9 mouse cellular contexts compared by ENCODE assay signal in the genomic region with DNA sequence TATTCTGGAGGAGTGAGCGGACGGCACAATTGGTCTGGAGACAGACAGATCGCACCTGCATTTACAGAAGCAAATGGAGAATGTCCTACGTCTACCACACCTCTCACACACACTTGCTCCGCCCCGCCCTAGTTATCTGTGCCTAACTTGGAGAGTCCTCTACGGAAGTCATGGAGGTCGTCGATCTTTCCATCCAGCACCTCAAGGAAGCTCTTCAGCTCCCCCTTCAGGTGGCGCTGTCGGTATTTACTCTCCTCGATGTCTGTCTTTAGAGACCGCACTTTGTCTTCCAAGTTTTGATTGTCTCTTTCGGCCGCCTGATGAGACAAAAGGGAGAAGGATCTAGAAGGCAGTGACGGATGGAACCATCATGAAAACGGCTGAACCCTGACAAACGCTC. TPM values are rescaled to one million over a fixed set of nuclear protein-coding genes. Genes with fewer than 3 reads are reported as not detected.
DNase-seq lines count a peak whose midpoint lies in the region; ATAC-seq and TF ChIP-seq lines count a peak whose summit lies in the region.
"Had no signal": no experiment of that assay in that cellular context is flagged by ENCODE, and none has a peak within 500 bp of the region (broad histone marks: within the 10 kb centered on the region; RNA-seq: fewer than 3 reads in every experiment).

No protein-coding gene starts in this region.

- TF ChIP-seq CTCF in forebrain, postnatal 0 days (IDR thresholded peaks at IDR 0.05; ENCODE audit: low read depth) = peak; percentile 41
- peak; percentile 45 for TF ChIP-seq CTCF in midbrain, postnatal 0 days (IDR thresholded peaks at IDR 0.05)

- H3K9ac ChIP-seq in forebrain, postnatal 0 days = no peak overlapping the region
- no peak overlapping the region for H3K9ac ChIP-seq in forebrain, embryonic 13.5 days
- H3K9ac ChIP-seq in midbrain, postnatal 0 days (replicated peaks; ENCODE audit: low read length, poor library complexity, severe bottlenecking) = no peak overlapping the region
- H3K9ac ChIP-seq in midbrain, embryonic 13.5 days (replicated peaks) = no peak overlapping the region
- no peak overlapping the region for H3K9ac ChIP-seq in embryonic facial prominence, embryonic 11.5 days (replicated peaks; ENCODE audit: low read length)
- H3K9ac ChIP-seq: neural tube, embryonic 13.5 days had no signal

- ATAC-seq in forebrain, postnatal 0 days = no peak
- no peak for ATAC-seq in forebrain, embryonic 13.5 days
- ATAC-seq in midbrain, postnatal 0 days (ENCODE audit: low FRiP score) = no peak
- no peak for ATAC-seq in midbrain, embryonic 13.5 days
- ATAC-seq in embryonic facial prominence, embryonic 11.5 days (replicated peaks; ENCODE audit: insufficient number of reproducible peaks, low FRiP score, low TSS enrichment, low read depth) = no peak

- no peak overlapping the region for H3K4me3 ChIP-seq in forebrain, postnatal 0 days (ENCODE audit: low read depth, low read length)
- no peak overlapping the region for H3K4me3 ChIP-seq in forebrain, embryonic 13.5 days
- H3K4me3 ChIP-seq in midbrain, postnatal 0 days (ENCODE audit: low read depth, low read length) = no peak overlapping the region
- H3K4me3 ChIP-seq in midbrain, embryonic 13.5 days (replicated peaks) = no peak overlapping the region
- no peak overlapping the region for H3K4me3 ChIP-seq in embryonic facial prominence, embryonic 11.5 days (ENCODE audit: low read depth, low read length)
- H3K4me3 ChIP-seq: neural tube, embryonic 13.5 days had no signal

- peak; percentile 10 for DNase-seq in forebrain, postnatal 0 days
- DNase-seq in midbrain, postnatal 0 days (ENCODE audit: low spot score) = peak; percentile 37
- peak; percentile 30 for DNase-seq in embryonic facial prominence, embryonic 11.5 days (ENCODE audit: low spot score)
- peak; percentile 12 for DNase-seq in naive thymus-derived CD4-positive, alpha-beta T cell, adult 2 months (ENCODE audit: low read depth)
- DNase-seq in cerebellum, adult 8-10 months = no peak
- no peak for DNase-seq in left cerebral cortex, postnatal 14 days (ENCODE audit: low spot score in 2 of 2)

- H3K27ac ChIP-seq in forebrain, postnatal 0 days (ENCODE audit: low read depth, low read length) = no peak overlapping the region
- H3K27ac ChIP-seq in forebrain, embryonic 13.5 days = no peak overlapping the region
- no peak overlapping the region for H3K27ac ChIP-seq in midbrain, postnatal 0 days (ENCODE audit: low read depth, low read length)
- H3K27ac ChIP-seq in midbrain, embryonic 13.5 days = no peak overlapping the region
- no peak overlapping the region for H3K27ac ChIP-seq in embryonic facial prominence, embryonic 11.5 days (replicated peaks; ENCODE audit: low read depth, low read length)
- H3K27ac ChIP-seq: neural tube, embryonic 13.5 days had no signal

- no peak overlapping the region for H3K4me2 ChIP-seq in forebrain, postnatal 0 days (ENCODE audit: low read depth)
- H3K4me2 ChIP-seq in forebrain, embryonic 13.5 days = no peak overlapping the region
- H3K4me2 ChIP-seq in midbrain, postnatal 0 days (ENCODE audit: low read depth, low read length, poor library complexity, severe bottlenecking) = no peak overlapping the region
- no peak overlapping the region for H3K4me2 ChIP-seq in midbrain, embryonic 13.5 days (replicated peaks)
- no peak overlapping the region for H3K4me2 ChIP-seq in embryonic facial prominence, embryonic 11.5 days (ENCODE audit: low read depth, low read length)
- H3K4me2 ChIP-seq: neural tube, embryonic 13.5 days had no signal

- no peaks in the 10 kb centered on the region for H3K4me1 ChIP-seq in forebrain, postnatal 0 days (ENCODE audit: insufficient read depth)
- H3K4me1 ChIP-seq in forebrain, embryonic 13.5 days = no peaks in the 10 kb centered on the region
- no peaks in the 10 kb centered on the region for H3K4me1 ChIP-seq in midbrain, postnatal 0 days (ENCODE audit: insufficient read depth, low read length)
- H3K4me1 ChIP-seq in midbrain, embryonic 13.5 days (replicated peaks) = no peaks in the 10 kb centered on the region
- no peaks in the 10 kb centered on the region for H3K4me1 ChIP-seq in embryonic facial prominence, embryonic 11.5 days (ENCODE audit: control insufficient read depth, insufficient read depth, low read length)
- H3K4me1 ChIP-seq: neural tube, embryonic 13.5 days had no signal

- 67% methylated on average over 18 of the region's 18 CpGs for WGBS in forebrain, postnatal 0 days
- WGBS in forebrain, embryonic 13.5 days = 62% methylated on average over 18 of the region's 18 CpGs
- WGBS in midbrain, postnatal 0 days = 67% methylated on average over 18 of the region's 18 CpGs
- WGBS in midbrain, embryonic 13.5 days = 69% methylated on average over 18 of the region's 18 CpGs
- WGBS in embryonic facial prominence, embryonic 11.5 days = 59% methylated on average over 18 of the region's 18 CpGs

- H3K36me3 ChIP-seq in forebrain, postnatal 0 days (ENCODE audit: insufficient read depth) = peaks cover 6% of the 10 kb centered on the region; the same call in 1 of the 2 replicates
- peaks cover 4% of the 10 kb centered on the region; the same call in 1 of the 2 replicates for H3K36me3 ChIP-seq in forebrain, embryonic 13.5 days (ENCODE audit: poor library complexity, severe bottlenecking)
- peaks cover 9% of the 10 kb centered on the region; the same call in 1 of the 2 replicates for H3K36me3 ChIP-seq in midbrain, postnatal 0 days (ENCODE audit: insufficient read depth, low read length)
- 0 out of 2 replicates have a peak, but pooled peaks cover 3% of the 10 kb centered on the region for H3K36me3 ChIP-seq in midbrain, embryonic 13.5 days
- H3K36me3 ChIP-seq in embryonic facial prominence, embryonic 11.5 days (replicated peaks; ENCODE audit: control insufficient read depth, insufficient read depth, low read depth, low read length) = no peaks in the 10 kb centered on the region

- intact Hi-C loops in left cerebral cortex, postnatal 14 days (cut with DNase I) = no loop called here

- H3K9me3 ChIP-seq in forebrain, postnatal 0 days (ENCODE audit: low read length) = no peaks in the 10 kb centered on the region
- H3K9me3 ChIP-seq in forebrain, embryonic 13.5 days (replicated peaks) = no peaks in the 10 kb centered on the region
- H3K9me3 ChIP-seq in midbrain, postnatal 0 days (ENCODE audit: low read length) = no peaks in the 10 kb centered on the region
- no peaks in the 10 kb centered on the region for H3K9me3 ChIP-seq in midbrain, embryonic 13.5 days
- no peaks in the 10 kb centered on the region for H3K9me3 ChIP-seq in embryonic facial prominence, embryonic 11.5 days (replicated peaks; ENCODE audit: control insufficient read depth, low read length)
- H3K9me3 ChIP-seq: neural tube, embryonic 13.5 days had no signal

- no peaks in the 10 kb centered on the region for H3K27me3 ChIP-seq in forebrain, postnatal 0 days (ENCODE audit: insufficient read depth, low read length)
- no peaks in the 10 kb centered on the region for H3K27me3 ChIP-seq in forebrain, embryonic 13.5 days
- H3K27me3 ChIP-seq in midbrain, postnatal 0 days (ENCODE audit: insufficient read depth, low read length) = no peaks in the 10 kb centered on the region
- H3K27me3 ChIP-seq in midbrain, embryonic 13.5 days = no peaks in the 10 kb centered on the region
- no peaks in the 10 kb centered on the region for H3K27me3 ChIP-seq in embryonic facial prominence, embryonic 11.5 days (ENCODE audit: control insufficient read depth, insufficient read depth, low read length)
- H3K27me3 ChIP-seq: neural tube, embryonic 13.5 days had no signal

RNA-seq across cellular contexts. Expression of gene Whamm, which starts 39.1 kb away (rescaled TPM):
- total RNA-seq in forebrain, postnatal 0 days (2014; rRNA removed) = 7.1 and 8.7 TPM in 2 replicates
- polyA plus RNA-seq in forebrain, postnatal 0 days (2015; fragmentation: Nextera tagmentation; extraction: Ambion mirVana) = 4.2 and 5.4 TPM in 2 replicates
- polyA plus RNA-seq in forebrain, embryonic 13.5 days (2015; fragmentation: Nextera tagmentation; extraction: Ambion mirVana) = 4.1 and 4.5 TPM in 2 replicates
- 6.2 and 9.6 TPM in 2 replicates for total RNA-seq in midbrain, postnatal 0 days (2014; rRNA removed)
- polyA plus RNA-seq in midbrain, postnatal 0 days (2015; fragmentation: Nextera tagmentation; extraction: Ambion mirVana) = 5.4 and 5.5 TPM in 2 replicates
- 4.3 and 5.5 TPM in 2 replicates for polyA plus RNA-seq in midbrain, embryonic 13.5 days (2015; fragmentation: Nextera tagmentation; extraction: Ambion mirVana)
- 5.2 and 5.6 TPM in 2 replicates for polyA plus RNA-seq in embryonic facial prominence, embryonic 11.5 days (2014; fragmentation: Nextera tagmentation; extraction: Ambion mirVana)
- 10 to 100 TPM; 15.4 to 15.5 TPM for total RNA-seq in left cerebral cortex, postnatal 14 days (2021)

RNA-seq across cellular contexts. Expression of gene Fsd2, which starts 43.4 kb away (rescaled TPM):
- 0.15 and 0.48 TPM in 2 replicates for total RNA-seq in forebrain, postnatal 0 days (2014; rRNA removed)
- polyA plus RNA-seq in forebrain, postnatal 0 days (2015; fragmentation: Nextera tagmentation; extraction: Ambion mirVana) = 0.16 and 0.31 TPM in 2 replicates
- polyA plus RNA-seq in forebrain, embryonic 13.5 days (2015; fragmentation: Nextera tagmentation; extraction: Ambion mirVana) = 0.10 TPM in 2 replicates
- 0.22 TPM in 1 of 2 replicates, not detected in the other for total RNA-seq in midbrain, postnatal 0 days (2014; rRNA removed)
- 0.28 and 0.36 TPM in 2 replicates for polyA plus RNA-seq in midbrain, postnatal 0 days (2015; fragmentation: Nextera tagmentation; extraction: Ambion mirVana)
- 0.20 and 0.34 TPM in 2 replicates for polyA plus RNA-seq in midbrain, embryonic 13.5 days (2015; fragmentation: Nextera tagmentation; extraction: Ambion mirVana)
- polyA plus RNA-seq in embryonic facial prominence, embryonic 11.5 days (2014; fragmentation: Nextera tagmentation; extraction: Ambion mirVana) = 0.20 and 0.35 TPM in 2 replicates
- total RNA-seq in left cerebral cortex, postnatal 14 days (2021) = under 1 TPM in 1 of 2 experiments, not detected in 1; 0.24 TPM

Comparison
In these comparisons a context has a peak if more than half of its experiments do, and no peak if none do; other contexts are left out.
1. DNase-seq: peak in forebrain, postnatal 0 days (single experiment), midbrain, postnatal 0 days (single experiment), embryonic facial prominence, embryonic 11.5 days (single experiment) and naive thymus-derived CD4-positive, alpha-beta T cell, adult 2 months (single experiment); none in cerebellum, adult 8-10 months (single experiment) and left cerebral cortex, postnatal 14 days (0 of 2).